Mouse (Mus musculus): ENCODE results near the gene Ccdc174.

DNA sequence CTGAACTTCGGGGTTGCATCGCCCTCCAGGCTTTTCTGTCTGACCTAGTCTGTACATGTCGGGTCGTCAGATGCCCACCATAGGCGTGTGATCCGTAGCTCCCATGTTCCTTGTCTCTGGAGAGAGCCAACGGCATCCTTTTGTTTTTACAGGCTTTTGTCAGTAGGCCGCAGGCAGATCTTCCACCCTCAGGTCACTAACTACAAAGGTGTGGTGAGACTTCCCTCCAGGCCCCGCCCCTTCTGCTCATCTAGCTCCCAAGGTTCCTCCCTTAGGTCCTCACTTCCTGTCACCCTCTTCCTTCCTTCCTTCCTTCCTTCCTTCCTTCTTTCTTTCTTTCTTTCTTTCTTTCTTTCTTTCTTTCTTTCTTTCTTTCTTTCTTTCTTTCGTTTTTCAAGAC is 36.2 kb downstream of the Ccdc174 start:
- TF ChIP-seq MAFK (IDR thresholded peaks at IDR 0.05; ENCODE audit: insufficient read depth, low read depth, low read length) (no peak), ZC3H11A (IDR thresholded peaks at IDR 0.05; ENCODE audit: borderline replicate concordance, low read depth, low read length) (no peak), HCFC1 (IDR thresholded peaks at IDR 0.05; ENCODE audit: borderline replicate concordance, insufficient read depth, low read length) (no peak), ZNF384 (IDR thresholded peaks at IDR 0.05; ENCODE audit: low read depth, low read length) (no peak)
